Mouse (Mus musculus): ENCODE data around the gene Zfp46. TPM values are rescaled to one million over a fixed set of nuclear protein-coding genes. Genes with fewer than 3 reads are reported as not detected.

Gene Zfp46
- 10 to 100 TPM; 23.3 to 33.0 TPM for total RNA-seq (2021)
- long read RNA-seq, experiment 1, full-length matches to known transcripts: 3 of 5 reads
- long read RNA-seq, experiment 1, partial matches to known transcripts: 0 of 5 reads
- long read RNA-seq, experiment 1, other reads (novel, unspliced or antisense): 2 of 5 reads
- long read RNA-seq, experiment 2, full-length matches to known transcripts: 6 of 11 reads
- long read RNA-seq, experiment 2, partial matches to known transcripts: 0 of 11 reads
- long read RNA-seq, experiment 2, other reads (novel, unspliced or antisense): 5 of 11 reads

DNA sequence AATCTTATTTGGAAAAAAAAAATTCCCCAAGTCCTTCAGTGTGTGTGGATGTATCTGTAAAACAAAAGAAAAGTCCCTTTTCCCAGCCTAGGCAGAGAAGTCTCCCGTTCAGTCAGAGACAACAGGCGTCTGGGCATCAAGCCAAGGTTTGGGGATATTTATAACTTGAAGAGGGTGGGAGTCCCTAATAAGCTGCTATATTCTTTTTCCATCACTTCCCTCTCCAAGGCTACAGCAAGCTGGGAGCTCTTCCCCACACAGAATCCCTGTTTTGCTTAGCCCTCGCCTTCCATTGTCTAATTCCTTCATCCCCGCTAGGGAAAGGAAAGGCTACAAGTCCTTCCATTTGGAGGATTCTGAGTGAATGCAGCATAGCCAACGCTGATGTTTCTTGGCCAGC lies at the start of gene Zfp46:
TSS of gene Zfp46 (plus strand) at position 229 of the 400 bp plus-strand sequence.
- peak; percentile 83 for DNase-seq

GRCm38 (mm10) chr4:136238669-136239068 lies 45.8 kb upstream of the Zfp46 start:
- DNase-seq: no peak

GRCm38 (mm10) chr4:136239111-136239510 lies 45.4 kb upstream of the Zfp46 start:
- no peak for DNase-seq

DNA sequence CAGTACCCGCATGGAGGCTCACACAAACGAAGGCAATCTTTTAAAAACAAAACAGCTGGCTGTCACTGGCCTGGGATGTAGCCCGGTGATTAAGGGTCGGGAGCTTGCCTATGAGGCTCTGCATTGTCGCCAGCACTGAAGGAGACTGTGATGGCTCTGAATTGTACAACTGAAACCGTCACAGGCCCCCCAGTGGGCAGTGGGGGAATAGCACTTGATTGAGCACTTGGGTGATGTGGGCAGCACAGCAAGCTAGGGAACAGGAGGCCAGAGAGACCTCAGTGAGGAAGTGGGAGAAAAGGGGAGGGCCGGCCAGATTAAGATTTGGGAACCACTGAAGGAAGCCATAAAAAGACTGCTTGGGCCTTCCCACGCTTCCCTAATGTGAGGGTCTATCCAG lies 44.9 kb upstream of the Zfp46 start:
- peak; percentile 90 for DNase-seq

GRCm38 (mm10) chr4:136240123-136240522 lies 44.4 kb upstream of the Zfp46 start:
- no peak for DNase-seq

GRCm38 (mm10) chr4:136240955-136241354 lies 43.5 kb upstream of the Zfp46 start:
- DNase-seq: no peak

GRCm38 (mm10) chr4:136242065-136242703 lies 42.3 kb upstream of the Zfp46 start:
- DNase-seq: no peak

DNA sequence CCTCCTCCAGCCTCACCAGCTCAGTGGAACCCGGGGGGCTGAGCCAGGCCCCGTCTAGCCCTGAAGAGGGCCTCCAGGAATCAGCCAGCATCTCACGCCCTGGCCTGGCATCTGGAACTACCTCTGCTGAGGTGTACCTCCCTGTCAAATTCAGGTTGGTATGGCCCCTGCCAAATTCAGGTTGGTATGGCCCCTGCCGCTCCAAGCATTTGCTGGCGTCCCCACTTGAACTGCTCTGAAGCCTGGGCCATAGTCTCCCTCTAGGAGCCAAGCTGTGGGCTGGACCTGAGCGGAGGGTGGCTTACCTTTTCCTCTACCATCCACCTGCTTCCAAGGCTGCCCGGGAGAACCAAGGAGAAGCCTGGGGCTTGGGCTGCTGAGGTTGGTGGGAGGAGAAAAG lies 41.8 kb upstream of the Zfp46 start:
- no peak for DNase-seq

DNA sequence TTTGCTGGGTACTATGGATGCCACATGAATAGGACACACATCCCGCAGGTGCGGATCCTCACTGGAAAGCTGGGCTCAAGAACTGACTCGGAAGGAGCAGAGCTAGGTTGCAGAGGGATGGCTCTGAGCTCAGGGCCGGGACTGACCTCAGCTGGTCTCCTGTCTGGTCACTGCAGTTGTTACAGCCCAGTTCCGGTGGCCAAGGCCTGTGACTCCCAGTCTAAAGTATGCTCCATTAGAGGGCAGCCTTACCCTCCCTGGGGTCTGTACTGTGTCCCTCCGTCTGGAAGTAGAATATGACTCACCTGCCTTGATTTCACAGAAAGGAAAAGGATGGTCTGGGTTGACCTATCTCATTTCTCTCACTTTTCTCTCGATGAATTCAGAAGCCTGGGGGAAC lies 40.3 kb upstream of the Zfp46 start:
- DNase-seq: no peak

GRCm38 (mm10) chr4:136245681-136246080 lies 38.8 kb upstream of the Zfp46 start:
- no peak for DNase-seq

DNA sequence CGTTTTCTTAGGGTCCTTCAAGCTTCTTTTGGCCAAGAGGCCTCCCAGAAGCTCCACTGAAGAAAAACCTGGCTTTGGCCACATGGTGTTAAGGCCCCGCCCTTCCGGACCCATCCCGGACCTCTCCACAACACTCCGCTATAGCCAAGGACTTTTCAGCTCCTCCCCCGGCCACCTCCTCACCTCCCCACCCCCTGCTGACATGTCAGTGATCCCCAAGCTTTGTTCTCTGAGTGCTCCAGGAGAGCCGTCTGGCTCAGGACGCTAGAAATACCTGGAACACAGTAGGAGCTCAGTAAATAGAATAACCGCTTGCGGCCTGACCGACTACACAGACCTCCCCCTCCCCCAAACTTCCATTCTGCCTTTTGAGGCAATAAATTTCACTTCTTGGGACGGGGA lies 37.9 kb upstream of the Zfp46 start:
- no peak for DNase-seq

DNA sequence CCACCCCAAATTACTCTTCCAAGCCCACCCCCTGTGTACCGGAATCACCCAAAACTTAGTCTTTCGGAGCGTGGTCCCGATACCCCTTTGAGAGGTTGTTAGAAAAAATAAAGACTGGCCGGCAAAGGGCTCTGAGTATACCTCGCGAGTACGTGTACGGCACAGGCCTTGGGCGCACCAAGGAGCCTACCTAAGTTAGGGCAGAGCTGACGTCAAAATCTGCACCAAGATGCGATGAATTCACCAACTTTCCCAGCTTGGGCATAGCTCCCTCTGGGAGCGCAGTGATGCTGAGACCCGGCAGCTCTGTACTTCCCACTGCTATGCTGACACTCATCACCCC lies 37.1 kb upstream of the Zfp46 start:
- DNase-seq: no peak

- DNase-seq: peak; percentile 72
These were observed 36.6 kb upstream of the Zfp46 start, which contains the start of gene Tcea3 for GRCm38 (mm10) chr4:136247729-136248463. Tcea3 (plus strand) TSS chr4:136247729.

GRCm38 (mm10) chr4:136248464-136249331 lies 35.8 kb upstream of the Zfp46 start:
- DNase-seq: peak; percentile 25

GRCm38 (mm10) chr4:136249332-136249647 lies 35.2 kb upstream of the Zfp46 start:
- no peak for DNase-seq

- peak; percentile 63 for DNase-seq
These were observed 34.7 kb upstream of the Zfp46 start for GRCm38 (mm10) chr4:136249780-136250179.

GRCm38 (mm10) chr4:136255919-136256318 lies 28.6 kb upstream of the Zfp46 start:
- no peak for DNase-seq

DNA sequence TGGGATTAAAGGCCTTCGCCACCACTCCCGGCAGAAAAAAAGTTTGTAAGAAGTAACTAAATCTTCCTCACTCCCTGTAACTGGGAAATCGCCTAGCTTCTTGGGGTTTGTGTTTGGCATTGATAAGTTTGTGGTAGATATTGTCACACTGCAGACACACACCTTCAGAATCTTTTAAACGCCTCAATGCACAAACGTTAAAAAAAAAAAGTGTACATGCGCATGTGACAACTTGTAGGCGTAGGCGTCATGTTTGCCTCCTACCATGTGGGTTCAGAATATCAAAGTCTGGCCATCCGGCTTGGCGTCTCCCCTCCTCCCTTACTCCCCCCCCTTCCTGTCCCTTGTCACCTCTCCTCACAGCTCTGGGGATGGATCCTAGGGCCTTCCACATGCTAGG lies 27.8 kb upstream of the Zfp46 start:
- no peak for DNase-seq

GRCm38 (mm10) chr4:136259916-136260315 lies 24.6 kb upstream of the Zfp46 start:
- DNase-seq: no peak

- DNase-seq: peak; percentile 91
These were observed 23.8 kb upstream of the Zfp46 start for GRCm38 (mm10) chr4:136260491-136261180.

GRCm38 (mm10) chr4:136261912-136262311 lies 22.6 kb upstream of the Zfp46 start:
- no peak for DNase-seq

DNA sequence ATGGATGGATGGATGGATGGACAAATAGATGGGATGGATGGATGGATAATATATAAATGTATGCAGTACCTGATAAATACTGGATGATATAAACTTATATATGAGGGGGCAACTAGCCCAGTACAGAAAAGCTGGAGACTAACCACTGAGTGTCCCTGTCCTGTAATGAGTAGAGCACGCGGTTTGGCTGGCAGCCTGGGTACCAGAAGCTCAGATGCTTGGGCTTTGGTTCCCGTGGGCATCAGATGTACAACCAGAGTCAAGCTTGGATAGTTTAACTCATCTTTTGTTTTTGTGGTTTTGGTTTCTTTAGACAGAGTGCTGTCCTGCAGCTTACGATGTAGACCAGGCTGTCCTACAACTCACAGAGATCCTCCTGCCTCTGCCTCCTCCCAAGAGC lies 20.9 kb upstream of the Zfp46 start:
- DNase-seq: no peak

Data from adrenal gland, postnatal 10 days (tissue).